Mouse (Mus musculus) testis, adult 2 months (tissue): Measurements from ENCODE around the gene Siae.

ENCODE experiments used
- CTCF ChIP-seq: fragments of 200-500 bp; IDR thresholded peaks from 2 replicates; pipeline ENCODE4 v1.5.1; 2012; ENCODE audit warnings: low read depth, mild to moderate bottlenecking, inconsistent platforms, low read length, moderate library complexity; ENCODE audit not compliant: control insufficient read depth, insufficient read depth, insufficient replicate concordance
- POLR2A ChIP-seq: fragments of 200-500 bp; IDR thresholded peaks from 2 replicates; pipeline ENCODE4 v1.6.1; 2012; ENCODE audit warnings: low read depth, mild to moderate bottlenecking, inconsistent platforms, low read length, moderate library complexity; ENCODE audit not compliant: control insufficient read depth

GRCm38 (mm10) chr9:37540701-37541575 lies 14.6 kb upstream of the Siae start:
- no peak for TF ChIP-seq POLR2A
- no peak for TF ChIP-seq CTCF
